In genomic region chr7:99796471-99796870, GRCm38 (mm10) we compare ENCODE assay signal across 35 mouse cellular contexts. TPM values are rescaled to one million over a fixed set of nuclear protein-coding genes. Genes with fewer than 3 reads are reported as not detected.
DNase-seq lines count a peak whose midpoint lies in the region; ATAC-seq and TF ChIP-seq lines count a peak whose summit lies in the region.
"Had no signal": no experiment of that assay in that cellular context is flagged by ENCODE, and none has a peak within 500 bp of the region (broad histone marks: within the 10 kb centered on the region; RNA-seq: fewer than 3 reads in every experiment).

No protein-coding gene starts in this region.

- H3K27me3 ChIP-seq in intestine, postnatal 0 days (replicated peaks; ENCODE audit: control insufficient read depth, insufficient read depth, low read length): peaks cover 7% of the 10 kb centered on the region; the same call in 1 of the 2 replicates
- no peaks in the 10 kb centered on the region for H3K27me3 ChIP-seq in intestine, embryonic 16.5 days (replicated peaks; ENCODE audit: control insufficient read depth, insufficient read depth, low read length)
- no peaks in the 10 kb centered on the region for H3K27me3 ChIP-seq in neural tube, embryonic 15.5 days (replicated peaks)
- H3K27me3 ChIP-seq: CH12.LX had no signal

- peak; percentile 9 for DNase-seq in gastrocnemius, adult 18-20 months (ENCODE audit: low spot score)
- no peak for DNase-seq in gastrocnemius, postnatal 36 days
- peak; percentile 18 for DNase-seq in MN1 (ENCODE audit: low spot score)
- DNase-seq in c-Kit-positive CD71-positive TER-119-positive erythroid progenitor cells, embryonic 14.5 days (ENCODE audit: low spot score): no peak
- DNase-seq: adrenal gland, adult 8-10 months; cerebellum, adult 11-12 months; embryo, embryonic 11 days; heart, postnatal 14 days; kidney, adult 2 months; layer of hippocampus, adult 9-11 months; liver, embryonic 13.5 days; lung, adult 2 months; lung, postnatal 14 days; right cerebral cortex, postnatal 14 days had no signal

- no peak for ATAC-seq in intestine, postnatal 0 days
- no peak for ATAC-seq in intestine, embryonic 16.5 days
- no peak for ATAC-seq in neural tube, embryonic 15.5 days (ENCODE audit: low FRiP score)
- no peak for ATAC-seq in activated CD4-positive, CD25-positive, alpha-beta regulatory T cell, adult 4 months

- WGBS in intestine, postnatal 0 days: 88% methylated on average over 3 of the region's 3 CpGs
- 82% methylated on average over 3 of the region's 3 CpGs for WGBS in intestine, embryonic 16.5 days
- 59% methylated on average over 3 of the region's 3 CpGs for WGBS in neural tube, embryonic 15.5 days

- no peaks in the 10 kb centered on the region for H3K36me3 ChIP-seq in intestine, postnatal 0 days (ENCODE audit: control insufficient read depth, insufficient read depth)
- H3K36me3 ChIP-seq in intestine, embryonic 16.5 days (ENCODE audit: control insufficient read depth, insufficient read depth, low read length): no peaks in the 10 kb centered on the region
- H3K36me3 ChIP-seq in neural tube, embryonic 15.5 days: no peaks in the 10 kb centered on the region
- H3K36me3 ChIP-seq: embryonic facial prominence, embryonic 13.5 days; forebrain, embryonic 12.5 days; G1E; heart, embryonic 13.5 days; liver, embryonic 13.5 days had no signal

- H3K4me2 ChIP-seq in intestine, postnatal 0 days (replicated peaks; ENCODE audit: low read depth): no peak overlapping the region
- H3K4me2 ChIP-seq in intestine, embryonic 16.5 days (ENCODE audit: low read depth, low read length): no peak overlapping the region
- H3K4me2 ChIP-seq in neural tube, embryonic 15.5 days: no peak overlapping the region
- H3K4me2 ChIP-seq: embryonic facial prominence, embryonic 13.5 days; liver, embryonic 13.5 days had no signal

- no peak overlapping the region for H3K9ac ChIP-seq in intestine, postnatal 0 days (ENCODE audit: low read depth, low read length)
- H3K9ac ChIP-seq in intestine, embryonic 16.5 days (ENCODE audit: low read depth, low read length): no peak overlapping the region
- no peak overlapping the region for H3K9ac ChIP-seq in neural tube, embryonic 15.5 days (replicated peaks)
- H3K9ac ChIP-seq: embryonic facial prominence, embryonic 13.5 days; forebrain, embryonic 12.5 days; heart, embryonic 13.5 days; liver, embryonic 13.5 days had no signal

- H3K9me3 ChIP-seq in intestine, postnatal 0 days (ENCODE audit: control insufficient read depth): no peaks in the 10 kb centered on the region
- no peaks in the 10 kb centered on the region for H3K9me3 ChIP-seq in intestine, embryonic 16.5 days (ENCODE audit: control insufficient read depth, low read length)
- no peaks in the 10 kb centered on the region for H3K9me3 ChIP-seq in neural tube, embryonic 15.5 days (replicated peaks)
- H3K9me3 ChIP-seq: forebrain, embryonic 12.5 days; G1E; heart, embryonic 13.5 days had no signal

- no peaks in the 10 kb centered on the region for H3K4me1 ChIP-seq in intestine, postnatal 0 days (replicated peaks; ENCODE audit: control insufficient read depth, insufficient read depth, low read length)
- peaks cover 7% of the 10 kb centered on the region; the same call in 1 of the 2 replicates for H3K4me1 ChIP-seq in intestine, embryonic 16.5 days (ENCODE audit: control insufficient read depth, insufficient read depth, low read length)
- H3K4me1 ChIP-seq in neural tube, embryonic 15.5 days: peaks cover 21% of the 10 kb centered on the region

- H3K4me3 ChIP-seq in intestine, postnatal 0 days (ENCODE audit: low read depth, low read length): no peak overlapping the region
- H3K4me3 ChIP-seq in intestine, embryonic 16.5 days (ENCODE audit: low read length): no peak overlapping the region
- H3K4me3 ChIP-seq in neural tube, embryonic 15.5 days (replicated peaks): no peak overlapping the region
- H3K4me3 ChIP-seq: embryonic facial prominence, embryonic 13.5 days; erythroblast, embryonic 14.5 days; liver, embryonic 13.5 days had no signal

- intact Hi-C loops in gastrocnemius, postnatal 36 days (cut with DNase I): no loop called here

- 0 out of 2 replicates have a peak, but pooled peaks have one; percentile 1 for TF ChIP-seq CTCF in intestine, postnatal 0 days (IDR thresholded peaks at IDR 0.05; ENCODE audit: low read depth)

- H3K27ac ChIP-seq in intestine, postnatal 0 days (ENCODE audit: low read depth, low read length): no peak overlapping the region
- H3K27ac ChIP-seq in intestine, embryonic 16.5 days (ENCODE audit: low read length): no peak overlapping the region
- H3K27ac ChIP-seq in neural tube, embryonic 15.5 days (replicated peaks): 0 out of 2 replicates have a peak overlapping the region, but pooled peaks have one; percentile 48
- H3K27ac ChIP-seq: embryonic facial prominence, embryonic 13.5 days; forebrain, embryonic 12.5 days; heart, embryonic 13.5 days; kidney, postnatal 0 days; liver, embryonic 13.5 days; stomach, postnatal 0 days had no signal

RNA-seq across cellular contexts. Expression of gene Neu3, which starts 31.7 kb away (rescaled TPM):
- 1 to 10 TPM; 2.5 to 3.0 TPM for total RNA-seq in gastrocnemius, adult 18-20 months (2021)
- 1 to 10 TPM; 2.4 to 3.4 TPM for total RNA-seq in gastrocnemius, postnatal 36 days (2021)
- 2.5 TPM in 2 replicates for polyA plus RNA-seq in intestine, postnatal 0 days (2015; fragmentation: Nextera tagmentation; extraction: Ambion mirVana)
- 6.0 and 7.2 TPM in 2 replicates for polyA plus RNA-seq in intestine, embryonic 16.5 days (2015; fragmentation: Nextera tagmentation; extraction: Ambion mirVana)
- polyA plus RNA-seq in neural tube, embryonic 15.5 days (2015; fragmentation: Nextera tagmentation; extraction: Ambion mirVana): 2.4 and 3.6 TPM in 2 replicates
- 10 to 100 TPM; 24.2 to 29.1 TPM for polyA plus RNA-seq in activated CD4-positive, CD25-positive, alpha-beta regulatory T cell, adult 4 months (2017; shearing (Covaris generic))
- total RNA-seq: monocyte, adult 5-6 weeks had no signal

RNA-seq across cellular contexts. Expression of gene Olfr521, which starts 33.2 kb away (rescaled TPM):
- total RNA-seq in gastrocnemius, adult 18-20 months (2021): not detected
- not detected for total RNA-seq in gastrocnemius, postnatal 36 days (2021)
- polyA plus RNA-seq in intestine, postnatal 0 days (2015; fragmentation: Nextera tagmentation; extraction: Ambion mirVana): not detected in 2 replicates
- polyA plus RNA-seq in intestine, embryonic 16.5 days (2015; fragmentation: Nextera tagmentation; extraction: Ambion mirVana): not detected in 2 replicates
- polyA plus RNA-seq in neural tube, embryonic 15.5 days (2015; fragmentation: Nextera tagmentation; extraction: Ambion mirVana): not detected in 2 replicates
- polyA plus RNA-seq in activated CD4-positive, CD25-positive, alpha-beta regulatory T cell, adult 4 months (2017; shearing (Covaris generic)): not detected
- total RNA-seq: adrenal gland, adult 8-10 months; CH12.LX; granulocyte monocyte progenitor cell, adult 5-6 weeks; heart, postnatal 14 days; left cerebral cortex, adult 18-20 months; left cerebral cortex, postnatal 25 days; megakaryocyte progenitor cell, adult 5-6 weeks; monocyte, adult 5-6 weeks had no signal
- polyA plus RNA-seq: embryonic facial prominence, embryonic 13.5 days; erythroblast, embryonic 14.5 days; forebrain, embryonic 12.5 days; G1E; heart, embryonic 13.5 days; kidney, adult 2 months; kidney, postnatal 0 days; large intestine, adult 2 months; limb, embryonic 14.5 days; liver, embryonic 13.5 days; lung, adult 2 months; midbrain, embryonic 11.5 days; neural tube, embryonic 11.5 days; stomach, postnatal 0 days had no signal

Comparison
In these comparisons a context has a peak if more than half of its experiments do, and no peak if none do; other contexts are left out.
1. DNase-seq: peak in gastrocnemius, adult 18-20 months (single experiment) and MN1 (single experiment); none in gastrocnemius, postnatal 36 days (0 of 2) and c-Kit-positive CD71-positive TER-119-positive erythroid progenitor cells, embryonic 14.5 days (single experiment).